Mouse (Mus musculus) bone marrow, adult 2 months (tissue): ENCODE results near the gene Morc2a.

Experiments
- CTCF ChIP-seq: fragments of 200-500 bp; IDR thresholded peaks from 2 replicates; pipeline ENCODE4 v1.5.1; 2011; ENCODE audit warnings: low read length, control low read depth; ENCODE audit not compliant: control insufficient read depth, insufficient read depth
- POLR2A ChIP-seq: fragments of 200-500 bp; IDR thresholded peaks from 2 replicates; pipeline ENCODE4 v1.6.1; 2011; ENCODE audit warnings: low read depth, mild to moderate bottlenecking, control low read depth, low read length, borderline replicate concordance; ENCODE audit not compliant: control insufficient read depth

DNA sequence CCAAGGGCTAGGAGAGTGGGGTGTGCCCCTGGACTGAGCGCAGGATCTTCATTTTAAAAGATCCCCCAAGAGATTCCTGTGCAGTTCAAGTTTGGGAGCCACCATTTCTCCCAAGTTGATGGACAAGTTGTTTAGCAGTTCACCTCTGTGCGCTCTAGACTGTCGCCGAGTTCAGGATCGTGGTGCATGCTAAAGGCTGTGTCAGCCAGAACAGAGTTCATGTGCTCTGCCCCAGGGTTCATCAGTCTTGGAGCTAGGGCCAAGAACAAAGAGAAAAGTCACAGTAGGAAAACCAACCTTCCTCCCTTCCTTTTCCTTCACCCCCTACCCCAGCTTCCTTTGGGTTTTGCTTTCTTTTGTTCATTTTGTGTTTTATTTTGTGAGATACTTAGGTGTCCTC is 42.5 kb upstream of the Morc2a start:
- TF ChIP-seq CTCF (no peak), POLR2A (no peak)
